13 mouse cellular contexts compared by ENCODE assay signal in the genomic region with DNA sequence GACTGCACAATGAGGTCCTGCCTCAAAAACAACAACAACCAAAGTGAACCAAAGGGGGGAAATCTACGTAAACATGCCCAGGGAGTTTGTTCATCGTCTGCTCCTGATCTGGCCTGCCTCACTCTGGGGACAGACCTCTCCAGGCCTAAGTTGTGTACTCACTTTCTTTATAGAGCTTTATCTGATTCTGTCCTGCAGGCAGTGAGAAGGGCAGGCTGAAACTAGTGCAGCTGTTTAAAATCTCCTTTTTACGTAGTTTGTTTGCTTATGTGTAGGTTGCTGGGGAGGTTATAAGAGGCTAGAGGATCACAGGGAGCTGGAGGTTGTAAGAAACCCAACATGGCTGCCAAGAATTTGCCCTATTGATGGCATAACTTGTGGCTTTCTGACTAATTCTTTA. TPM values are rescaled to one million over a fixed set of nuclear protein-coding genes. Genes with fewer than 3 reads are reported as not detected.
A peak's percentile ranks its signal among the peaks of the same experiment; 100 is the strongest.
DNase-seq lines count a peak whose midpoint lies in the region; ATAC-seq and TF ChIP-seq lines count a peak whose summit lies in the region.
"Had no signal": no experiment of that assay in that cellular context is flagged by ENCODE, and none has a peak within 500 bp of the region (broad histone marks: within the 10 kb centered on the region; RNA-seq: fewer than 3 reads in every experiment).

No protein-coding gene starts in this region.

- DNase-seq in hindbrain, embryonic 10.5 days (ENCODE audit: low spot score), result no peak
- no peak for DNase-seq in G1E (ENCODE audit: low spot score)
- peak; percentile 15 for DNase-seq in brain, embryonic 14.5 days (ENCODE audit: low read depth)
- DNase-seq in liver, embryonic 13.5 days, result peak; percentile 41
- DNase-seq in spleen, adult 12 weeks (ENCODE audit: low spot score), result no peak
- DNase-seq in adrenal gland, postnatal 4 days (ENCODE audit: low spot score in 2 of 2), result no peak
- DNase-seq: forebrain, postnatal 0 days; kidney, postnatal 25 days; left cerebral cortex, postnatal 4 days; right cerebral cortex, postnatal 25 days had no signal

- no peak overlapping the region for H3K4me3 ChIP-seq in hindbrain, embryonic 10.5 days
- no peak overlapping the region for H3K4me3 ChIP-seq in hindbrain, embryonic 13.5 days
- peak overlapping the region; percentile 25; the same call in 1 of the 2 replicates for H3K4me3 ChIP-seq in G1E (ENCODE audit: low read depth, low read length)
- peak overlapping the region; percentile 40 for H3K4me3 ChIP-seq in liver, embryonic 13.5 days (replicated peaks)
- H3K4me3 ChIP-seq: hindbrain, embryonic 12.5 days had no signal

- no peak for ATAC-seq in hindbrain, embryonic 13.5 days (ENCODE audit: low FRiP score)
- ATAC-seq in G1E (ENCODE audit: extremely low read depth, insufficient number of reproducible peaks, low FRiP score, poor library complexity, severe bottlenecking), result peak; percentile 22; the same call in 1 of the 2 replicates
- ATAC-seq in liver, embryonic 13.5 days (ENCODE audit: low read depth), result peak; percentile 16; the same call in 1 of the 2 replicates
- ATAC-seq: forebrain, postnatal 0 days had no signal

- H3K36me3 ChIP-seq in hindbrain, embryonic 10.5 days, result no peaks in the 10 kb centered on the region
- no peaks in the 10 kb centered on the region for H3K36me3 ChIP-seq in hindbrain, embryonic 13.5 days
- peaks cover 50% of the 10 kb centered on the region for H3K36me3 ChIP-seq in G1E (replicated peaks)
- H3K36me3 ChIP-seq in liver, embryonic 13.5 days, result peaks cover 27% of the 10 kb centered on the region
- H3K36me3 ChIP-seq: hindbrain, embryonic 12.5 days had no signal

- H3K27ac ChIP-seq in hindbrain, embryonic 10.5 days, result 0 out of 2 replicates have a peak overlapping the region, but pooled peaks have one; percentile 5
- H3K27ac ChIP-seq in hindbrain, embryonic 13.5 days, result no peak overlapping the region
- peak overlapping the region; percentile 97 for H3K27ac ChIP-seq in liver, embryonic 13.5 days
- H3K27ac ChIP-seq: hindbrain, embryonic 12.5 days had no signal

- H3K27me3 ChIP-seq in hindbrain, embryonic 10.5 days (ENCODE audit: insufficient read depth, poor library complexity, severe bottlenecking), result no peaks in the 10 kb centered on the region
- no peaks in the 10 kb centered on the region for H3K27me3 ChIP-seq in hindbrain, embryonic 13.5 days
- H3K27me3 ChIP-seq in G1E (ENCODE audit: insufficient read depth, low read length), result no peaks in the 10 kb centered on the region
- no peaks in the 10 kb centered on the region for H3K27me3 ChIP-seq in liver, embryonic 13.5 days
- H3K27me3 ChIP-seq: hindbrain, embryonic 12.5 days had no signal

- H3K9me3 ChIP-seq in hindbrain, embryonic 10.5 days, result no peaks in the 10 kb centered on the region
- H3K9me3 ChIP-seq in hindbrain, embryonic 13.5 days, result no peaks in the 10 kb centered on the region
- no peaks in the 10 kb centered on the region for H3K9me3 ChIP-seq in G1E (replicated peaks)
- no peaks in the 10 kb centered on the region for H3K9me3 ChIP-seq in liver, embryonic 13.5 days (replicated peaks)
- H3K9me3 ChIP-seq: hindbrain, embryonic 12.5 days had no signal

- no peak overlapping the region for H3K9ac ChIP-seq in hindbrain, embryonic 13.5 days
- H3K9ac ChIP-seq in liver, embryonic 13.5 days, result peak overlapping the region; percentile 75
- H3K9ac ChIP-seq: forebrain, postnatal 0 days; hindbrain, embryonic 12.5 days had no signal

- 72% methylated on average over 3 of the region's 3 CpGs for WGBS in hindbrain, embryonic 10.5 days
- WGBS in hindbrain, embryonic 13.5 days, result 78% methylated on average over 3 of the region's 3 CpGs
- 21% methylated on average over 3 of the region's 3 CpGs for WGBS in liver, embryonic 13.5 days (ENCODE audit: insufficient replicate concordance)

- TF ChIP-seq POLR2A in brain, embryonic 14.5 days (IDR thresholded peaks at IDR 0.05; ENCODE audit: borderline replicate concordance, extremely low read depth, insufficient read depth, insufficient read length, poor library complexity, severe bottlenecking), result no peak

- H3K4me2 ChIP-seq in hindbrain, embryonic 13.5 days, result no peak overlapping the region
- H3K4me2 ChIP-seq in liver, embryonic 13.5 days, result peak overlapping the region; percentile 92
- H3K4me2 ChIP-seq: hindbrain, embryonic 12.5 days; midbrain, embryonic 11.5 days had no signal

- TF ChIP-seq CTCF in G1E (IDR thresholded peaks at IDR 0.05; ENCODE audit: low read depth, low read length), result no peak
- no peak for TF ChIP-seq CTCF in brain, embryonic 14.5 days (IDR thresholded peaks at IDR 0.05; ENCODE audit: borderline replicate concordance, extremely low read depth, insufficient read depth, insufficient read length)

- H3K4me1 ChIP-seq in hindbrain, embryonic 10.5 days (replicated peaks), result peaks cover 30% of the 10 kb centered on the region
- peaks cover 37% of the 10 kb centered on the region for H3K4me1 ChIP-seq in hindbrain, embryonic 13.5 days (replicated peaks)
- H3K4me1 ChIP-seq in G1E (ENCODE audit: insufficient read depth, low read depth, low read length), result peaks cover 82% of the 10 kb centered on the region
- peaks cover 95% of the 10 kb centered on the region for H3K4me1 ChIP-seq in liver, embryonic 13.5 days (replicated peaks)

RNA-seq across cellular contexts. Expression of a gene that starts 7.3 kb away (rescaled TPM):
- polyA plus RNA-seq in hindbrain, embryonic 10.5 days (2016; fragmentation: Nextera tagmentation; extraction: Ambion mirVana), result 11.5 and 12.5 TPM in 2 replicates
- polyA plus RNA-seq in hindbrain, embryonic 13.5 days (2015; fragmentation: Nextera tagmentation; extraction: Ambion mirVana), result 21.5 and 22.0 TPM in 2 replicates
- total RNA-seq in G1E (2014; fragmentation: Nextera tagmentation), result 24.4 and 27.5 TPM in 2 replicates
- 11.4 and 11.7 TPM in 2 replicates for total RNA-seq in G1E (2017)
- 18.5 and 25.3 TPM in 2 replicates for polyA plus RNA-seq in G1E (2012)
- polyA plus RNA-seq in brain, embryonic 14.5 days (2012; rRNA removed), result 28.2 and 33.0 TPM in 2 replicates
- 20.5 and 23.1 TPM in 2 replicates for polyA plus RNA-seq in liver, embryonic 13.5 days (2015; fragmentation: Nextera tagmentation; extraction: Ambion mirVana)
- 10 to 100 TPM; 15.1 to 17.9 TPM for total RNA-seq in adrenal gland, postnatal 4 days (2021)

Comparison
In these comparisons a context has a peak if more than half of its experiments do, and no peak if none do; other contexts are left out.
1. DNase-seq: peak in brain, embryonic 14.5 days (single experiment) and liver, embryonic 13.5 days (single experiment); none in hindbrain, embryonic 10.5 days (single experiment), G1E (single experiment), spleen, adult 12 weeks (single experiment) and adrenal gland, postnatal 4 days (0 of 2).
2. H3K4me3 ChIP-seq: peak in G1E (single experiment) and liver, embryonic 13.5 days (single experiment); none in hindbrain, embryonic 10.5 days (single experiment) and hindbrain, embryonic 13.5 days (single experiment).